Mouse (Mus musculus): ENCODE data around the gene Pum2.

Pum2 gene

DNA sequence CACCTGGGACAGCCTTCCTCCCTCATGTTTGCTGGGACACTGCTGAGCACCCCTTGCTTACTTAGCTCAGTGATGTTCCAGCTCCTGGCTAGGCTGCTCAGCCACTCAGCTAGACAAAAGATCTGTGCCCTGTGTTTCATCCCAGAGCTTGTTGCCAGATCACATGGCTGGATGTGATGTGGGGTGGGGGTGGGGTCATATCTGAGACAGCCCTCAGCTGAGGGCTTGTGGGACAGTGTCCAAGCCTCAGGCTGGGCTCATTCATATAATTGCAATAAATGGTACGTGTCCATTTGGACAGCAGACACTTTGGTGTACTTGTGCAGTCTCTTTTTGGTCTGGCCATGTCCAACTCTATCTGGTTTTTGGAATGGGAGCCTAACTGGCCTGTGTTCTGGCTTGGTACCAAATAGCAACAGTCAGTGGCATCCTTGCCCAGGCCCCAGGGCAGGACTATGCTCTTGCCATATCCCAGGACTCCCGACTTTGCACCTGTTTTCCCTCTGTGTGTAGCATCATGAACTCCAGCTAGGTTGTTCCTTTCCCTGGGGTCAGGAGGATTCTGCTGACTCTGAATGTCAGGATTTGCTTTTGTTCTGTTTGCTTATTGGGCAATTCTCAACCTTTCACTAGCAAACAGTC lies 119.6 kb downstream of the Pum2 start:
- no peak for DNase-seq (ENCODE audit: low spot score)

DNA sequence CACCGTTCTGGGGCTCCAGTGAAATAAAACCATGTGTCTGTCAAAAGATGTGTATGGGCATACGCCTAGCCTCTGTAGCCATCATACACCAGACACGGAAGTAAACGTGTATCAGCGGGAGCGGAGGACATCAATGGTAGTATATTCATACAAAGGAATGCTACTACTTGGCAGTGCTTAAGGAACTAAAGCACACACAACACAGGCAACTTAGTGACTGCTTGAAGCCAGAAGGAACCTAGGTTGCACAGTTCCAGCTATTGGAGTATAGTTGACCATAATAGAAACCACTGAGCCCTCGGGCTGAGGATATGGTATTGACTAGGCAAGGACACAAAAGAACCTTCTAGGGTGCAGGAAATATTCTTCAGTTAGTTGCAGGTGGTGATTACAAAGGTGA lies 124.0 kb downstream of the Pum2 start:
- no peak for DNase-seq (ENCODE audit: low spot score)

DNA sequence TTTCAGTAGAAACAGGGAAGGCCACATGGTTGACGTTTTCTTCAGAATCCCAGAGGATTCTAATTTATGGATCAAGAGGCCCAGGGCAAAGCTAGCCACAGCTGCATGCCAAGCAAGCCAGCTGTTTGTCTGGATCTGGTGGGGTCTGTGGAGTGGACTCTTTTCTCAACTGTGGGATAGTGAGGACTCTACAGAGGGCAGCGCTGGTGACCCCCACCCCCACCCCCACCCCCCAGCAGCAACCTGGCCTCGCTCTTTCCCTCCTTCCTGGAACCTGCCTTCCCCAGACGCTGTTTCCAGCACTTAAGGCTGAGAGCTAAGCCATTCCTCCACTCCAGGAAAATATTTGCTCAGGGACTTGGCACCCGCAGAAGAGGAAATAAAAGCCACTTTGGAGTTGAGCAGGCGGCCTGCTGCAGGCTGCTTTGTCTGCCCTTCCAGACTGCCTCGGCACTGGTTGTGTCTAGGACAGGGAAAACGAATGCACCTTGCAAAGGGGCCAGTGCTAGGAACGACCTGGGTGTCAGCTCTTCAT lies 124.6 kb downstream of the Pum2 start:
- no peak for DNase-seq (ENCODE audit: low spot score)
